Mouse (Mus musculus): ENCODE results near the gene Rgs3.

DNA sequence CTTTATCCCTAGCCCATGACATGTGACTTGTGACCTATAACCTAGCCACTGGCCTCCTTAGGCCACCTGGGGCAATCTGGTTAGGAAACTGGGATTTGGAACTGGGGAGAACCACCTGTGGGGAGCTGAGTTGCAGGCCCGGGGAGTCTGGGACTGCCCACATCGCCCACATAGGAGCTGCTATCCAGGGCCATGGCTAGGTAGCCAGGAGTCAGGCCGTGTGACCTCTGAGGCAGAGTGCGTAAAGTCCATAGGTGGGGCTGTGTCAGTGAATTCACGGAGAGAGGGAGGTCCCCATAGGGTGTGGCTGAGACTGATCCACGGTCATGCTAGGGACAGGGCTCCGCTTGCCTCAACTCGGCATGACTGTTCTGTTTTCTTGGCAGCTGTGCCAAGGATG, 175.6 kb downstream of the Rgs3 start:
- TF ChIP-seq POLR2A (IDR thresholded peaks at IDR 0.05; ENCODE audit: borderline replicate concordance, extremely low read depth, insufficient read depth, insufficient read length, poor library complexity, severe bottlenecking) (no peak), CTCF (IDR thresholded peaks at IDR 0.05; ENCODE audit: borderline replicate concordance, extremely low read depth, insufficient read depth, insufficient read length) (no peak)

Data from brain, embryonic 14.5 days (tissue).